Mouse (Mus musculus): ENCODE data around the gene Gm10945.

Gm10945 gene

GRCm38 (mm10) chr10:6761287-6761811 is at the start of gene Gm10945:
Gene Gm10945, minus strand, starts transcription at chr10:6761761.
- no peak for DNase-seq (ENCODE audit: low spot score)

- no peak for DNase-seq (ENCODE audit: low spot score)
Measured at GRCm38 (mm10) chr10:6790226-6790625, 28.7 kb upstream of the Gm10945 start.

GRCm38 (mm10) chr10:6788517-6789237 is 27.1 kb upstream of the Gm10945 start:
- no peak for DNase-seq (ENCODE audit: low spot score)

- DNase-seq (ENCODE audit: low spot score), result no peak
Measured at GRCm38 (mm10) chr10:6758206-6758605, 3.4 kb downstream of the Gm10945 start, which contains the start of gene Oprm1. Gene Oprm1, plus strand, starts transcription at chr10:6758506.

- no peak for DNase-seq (ENCODE audit: low spot score)
Measured at GRCm38 (mm10) chr10:6753375-6753774, 8.2 kb downstream of the Gm10945 start.

- DNase-seq (ENCODE audit: low spot score), result no peak
Measured at GRCm38 (mm10) chr10:6728469-6728868, 33.1 kb downstream of the Gm10945 start.

GRCm38 (mm10) chr10:6723765-6724164 is 37.8 kb downstream of the Gm10945 start:
- DNase-seq (ENCODE audit: low spot score), result no peak

- no peak for DNase-seq (ENCODE audit: low spot score)
Measured at GRCm38 (mm10) chr10:6717181-6717948, 44.2 kb downstream of the Gm10945 start.

- no peak for DNase-seq (ENCODE audit: low spot score)
Measured at GRCm38 (mm10) chr10:6705226-6705885, 56.2 kb downstream of the Gm10945 start.

GRCm38 (mm10) chr10:6694218-6694850 is 67.2 kb downstream of the Gm10945 start:
- DNase-seq (ENCODE audit: low spot score), result peak; percentile 75
